Mouse (Mus musculus) heart, embryonic 13.5 days (tissue): ENCODE results near the gene Fam160b1. TPM values are rescaled to one million over a fixed set of nuclear protein-coding genes. Genes with fewer than 3 reads are reported as not detected.

ENCODE experiments used
- ATAC-seq: fragments of 200-750 bp; cut with Nextera tagmentation; 2 replicates; pipeline ENCODE4 v1.8.0; 2017; ENCODE audit warnings: moderate TSS enrichment; ENCODE audit not compliant: insufficient number of reproducible peaks, low FRiP score, low TSS enrichment; ENCODE audit errors: extremely low read depth
- H3K27ac ChIP-seq: fragments of 300-500 bp; sonication (generic); replicated peaks from 2 replicates; pipeline ENCODE4 v1.5.1; 2015; ENCODE audit warnings: moderate library complexity, mild to moderate bottlenecking, inconsistent platforms
- H3K27me3 ChIP-seq: fragments of 300-500 bp; sonication (generic); replicated peaks from 2 replicates; pipeline ENCODE4 v1.6.1; 2015; ENCODE audit warnings: mild to moderate bottlenecking, inconsistent platforms
- H3K36me3 ChIP-seq: fragments of 300-500 bp; sonication (generic); 2 replicates; pipeline ENCODE4 v1.6.1; 2015; ENCODE audit warnings: mild to moderate bottlenecking, inconsistent platforms
- H3K4me1 ChIP-seq: fragments of 300-500 bp; sonication (generic); 2 replicates; pipeline ENCODE4 v1.6.1; 2015; ENCODE audit warnings: inconsistent platforms
- H3K4me2 ChIP-seq: fragments of 300-500 bp; sonication (generic); 2 replicates; pipeline ENCODE4 v1.6.1; 2015; ENCODE audit warnings: inconsistent platforms, mild to moderate bottlenecking, moderate library complexity
- H3K4me3 ChIP-seq: fragments of 300-500 bp; sonication (generic); 2 replicates; pipeline ENCODE4 v1.5.1; 2015; ENCODE audit warnings: moderate library complexity, mild to moderate bottlenecking, inconsistent platforms
- H3K9ac ChIP-seq: fragments of 300-500 bp; sonication (generic); 2 replicates; pipeline ENCODE4 v1.6.1; 2015; ENCODE audit warnings: inconsistent platforms, mild to moderate bottlenecking, moderate library complexity
- H3K9me3 ChIP-seq: fragments of 300-500 bp; sonication (generic); 2 replicates; pipeline ENCODE4 v1.6.1; 2016; ENCODE audit warnings: inconsistent platforms
- WGBS: fragments of 180-500 bp; shearing (Covaris S2); methylation state at CpG from one replicate; pipeline ENCODE4 v1.1.7; 2015; ENCODE audit warnings: mixed read lengths; 5-methylcytosine and 5-hydroxymethylcytosine counted together
- polyA plus RNA-seq: library from polyadenylated mRNA; unstranded; fragments of >200 nt; fragmentation: Nextera tagmentation; extraction: Ambion mirVana; gene quantifications from 2 replicates; pipeline ENCODE4 v1.2.1, GENCODE M21; 2015

Gene Fam160b1
- polyA plus RNA-seq, 1 experiment from 2014 or later, result 9.9 TPM

DNA sequence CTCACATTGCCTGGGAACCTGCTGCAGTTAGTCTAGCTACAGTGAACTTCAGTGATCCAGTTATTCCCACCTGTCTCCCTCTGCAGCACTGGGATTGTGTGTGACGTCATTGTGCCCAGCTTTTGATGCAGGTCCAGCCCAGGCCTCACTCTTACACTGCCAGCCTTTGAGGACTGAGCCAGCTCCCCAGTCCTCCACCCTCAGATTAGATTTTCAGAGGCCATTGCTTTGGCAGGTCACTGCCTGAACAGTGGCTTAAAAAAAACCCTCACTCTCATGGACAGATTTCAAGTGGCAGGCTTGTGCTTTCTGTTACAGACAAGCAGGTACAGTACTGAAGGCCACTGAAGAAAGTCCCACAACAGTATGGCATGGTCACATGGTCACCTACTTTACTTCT, 15.8 kb upstream of the Fam160b1 start:
- Histone ChIP-seq H3K9me3 (peaks cover 23% of the 10 kb centered on the region; the same call in 1 of the 2 replicates), H3K4me3 (no peak overlapping the region), H3K9ac (no peak overlapping the region), H3K4me2 (no peak overlapping the region), H3K4me1 (peaks cover 12% of the 10 kb centered on the region), H3K27me3 (no peaks in the 10 kb centered on the region), H3K27ac (no peak overlapping the region), H3K36me3 (no peaks in the 10 kb centered on the region)
- ATAC-seq, result no peak
- WGBS, result 38% methylated on average over 1 of the region's 1 CpGs

DNA sequence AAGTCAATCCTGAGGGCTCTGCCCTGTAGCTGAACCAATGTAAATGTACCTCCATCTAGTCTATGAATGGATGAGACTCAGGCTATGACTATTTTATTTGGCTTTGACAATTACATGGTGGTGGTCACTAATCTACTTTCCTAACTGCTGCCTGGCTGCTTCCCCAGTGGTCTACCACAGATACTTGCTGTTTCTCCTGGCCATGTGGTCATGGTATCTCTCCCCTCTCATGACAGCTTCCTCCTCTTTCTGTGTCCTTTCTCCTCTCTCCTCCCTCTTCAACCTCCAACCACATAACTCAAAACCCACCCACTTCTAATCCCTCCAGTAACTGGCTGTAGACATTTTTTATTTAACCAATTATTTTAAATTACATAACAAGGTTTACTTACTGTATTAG, 11.4 kb upstream of the Fam160b1 start:
- Histone ChIP-seq H3K27me3 (no peaks in the 10 kb centered on the region), H3K4me3 (no peak overlapping the region), H3K36me3 (no peaks in the 10 kb centered on the region), H3K27ac (no peak overlapping the region), H3K9me3 (peaks cover 23% of the 10 kb centered on the region; the same call in 1 of the 2 replicates), H3K4me2 (no peak overlapping the region), H3K4me1 (no peaks in the 10 kb centered on the region), H3K9ac (no peak overlapping the region)
- ATAC-seq, result no peak

DNA sequence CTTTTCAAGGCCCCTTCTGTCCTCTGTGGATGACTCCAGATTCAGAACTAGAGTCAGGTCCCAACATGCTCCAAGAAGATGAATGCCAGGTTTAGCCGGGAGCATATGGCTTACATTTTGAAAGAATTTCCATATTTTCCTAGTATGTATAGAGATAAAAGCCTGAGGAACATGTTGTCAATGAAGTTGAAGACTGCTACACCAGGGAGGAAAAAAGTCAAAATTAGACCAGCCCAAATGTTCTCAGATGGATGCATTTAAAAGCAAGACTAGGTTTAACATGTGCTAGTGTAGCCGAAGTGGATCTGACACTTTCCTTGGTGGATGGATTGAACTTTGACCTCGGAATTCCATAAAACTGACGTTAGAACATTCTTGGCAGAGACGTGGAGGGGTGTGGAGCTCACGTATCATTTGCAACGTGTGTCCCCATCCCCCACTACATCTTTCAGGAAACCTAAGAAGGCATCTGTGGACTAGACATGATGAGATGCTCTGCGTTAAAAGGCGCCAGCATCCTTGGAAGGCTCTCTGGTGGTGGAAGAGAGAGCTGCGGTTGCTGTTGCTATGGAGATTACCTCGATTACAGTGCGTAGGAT, 8.0 kb upstream of the Fam160b1 start:
- no peak overlapping the region for H3K27ac ChIP-seq
- no peaks in the 10 kb centered on the region for H3K27me3 ChIP-seq
- H3K4me3 ChIP-seq, result no peak overlapping the region
- H3K36me3 ChIP-seq, result no peaks in the 10 kb centered on the region
- H3K4me2 ChIP-seq, result no peak overlapping the region
- H3K4me1 ChIP-seq, result peaks cover 20% of the 10 kb centered on the region
- peaks cover 10% of the 10 kb centered on the region; the same call in 1 of the 2 replicates for H3K9me3 ChIP-seq
- WGBS, result 76% methylated on average over 12 of the region's 12 CpGs
- H3K9ac ChIP-seq, result no peak overlapping the region
- ATAC-seq, result no peak

DNA sequence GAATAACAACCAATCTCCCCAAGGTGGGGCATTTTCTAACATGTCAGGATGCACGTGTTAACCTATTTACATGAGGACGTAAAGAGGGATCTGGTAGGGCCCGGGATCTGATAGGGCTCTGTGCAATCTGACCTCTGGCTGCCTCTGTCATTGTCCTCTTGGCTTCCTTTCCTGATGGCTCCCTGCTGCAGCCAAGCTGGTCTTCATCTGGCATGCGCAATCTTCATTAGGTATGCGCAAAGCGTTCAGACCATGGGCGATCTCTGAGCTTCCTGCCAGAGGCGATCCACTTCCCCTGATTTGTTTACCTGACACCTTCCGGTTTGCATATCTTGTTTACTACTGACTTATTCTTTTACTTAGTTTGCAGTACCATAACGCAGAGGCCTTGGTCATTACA, 7.3 kb upstream of the Fam160b1 start:
- ATAC-seq, result no peak
- WGBS, result 86% methylated on average over 10 of the region's 10 CpGs

DNA sequence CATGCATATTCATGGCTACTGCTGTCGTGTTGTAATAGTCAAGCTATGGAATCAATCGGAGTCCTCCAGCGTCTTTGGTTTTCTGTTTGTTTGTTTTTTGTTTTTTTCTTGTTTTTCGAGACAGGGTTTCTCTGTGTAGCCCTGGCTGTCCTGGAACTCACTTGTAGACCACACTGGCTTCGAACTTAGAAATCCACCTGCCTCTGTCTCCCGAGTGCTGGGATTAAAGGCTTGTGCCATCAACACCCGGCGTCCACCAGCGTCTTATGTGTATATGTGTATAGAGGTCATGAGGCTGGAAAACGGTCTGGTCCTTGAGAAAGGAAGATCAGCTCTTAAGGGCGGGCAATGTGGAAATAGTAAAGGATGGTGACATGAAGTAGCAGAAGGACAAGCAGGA, 6.4 kb upstream of the Fam160b1 start:
- no peak overlapping the region for H3K9ac ChIP-seq
- H3K4me2 ChIP-seq, result no peak overlapping the region
- H3K4me3 ChIP-seq, result no peak overlapping the region
- H3K9me3 ChIP-seq, result no peaks in the 10 kb centered on the region
- H3K4me1 ChIP-seq, result peaks cover 36% of the 10 kb centered on the region
- no peaks in the 10 kb centered on the region for H3K27me3 ChIP-seq
- no peak for ATAC-seq
- H3K27ac ChIP-seq, result no peak overlapping the region
- WGBS, result 93% methylated on average over 11 of the region's 11 CpGs
- H3K36me3 ChIP-seq, result no peaks in the 10 kb centered on the region

More for the DNA sequence above, 7.3 kb upstream of the Fam160b1 start:
- Histone ChIP-seq H3K36me3 (no peaks in the 10 kb centered on the region), H3K4me1 (peaks cover 28% of the 10 kb centered on the region), H3K4me2 (no peak overlapping the region), H3K27ac (no peak overlapping the region), H3K9me3 (0 out of 2 replicates have a peak, but pooled peaks cover 3% of the 10 kb centered on the region), H3K4me3 (no peak overlapping the region), H3K27me3 (no peaks in the 10 kb centered on the region), H3K9ac (no peak overlapping the region)

DNA sequence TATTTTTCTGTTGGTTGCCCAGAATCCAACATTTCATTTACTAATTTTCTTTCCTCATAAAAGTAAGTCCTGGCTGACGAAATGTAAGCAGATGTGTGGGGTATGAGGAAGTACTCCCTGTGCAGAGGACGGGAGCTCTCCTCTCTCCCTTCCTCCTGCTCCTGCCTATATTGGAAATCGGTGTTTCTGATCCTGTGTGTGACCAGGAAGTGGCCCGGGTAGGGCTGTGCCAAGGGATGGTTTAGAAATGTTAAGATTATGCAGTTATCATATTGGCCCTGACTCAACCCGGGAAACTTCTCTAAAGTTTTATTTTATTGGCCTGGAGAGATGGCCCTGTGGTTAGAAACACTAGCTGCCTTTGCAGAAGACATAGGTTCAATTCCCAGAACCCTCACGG, 5.8 kb upstream of the Fam160b1 start:
- H3K4me2 ChIP-seq, result no peak overlapping the region
- ATAC-seq, result no peak
- H3K4me1 ChIP-seq, result peaks cover 43% of the 10 kb centered on the region
- no peak overlapping the region for H3K4me3 ChIP-seq
- no peaks in the 10 kb centered on the region for H3K9me3 ChIP-seq
- no peak overlapping the region for H3K9ac ChIP-seq
- 73% methylated on average over 6 of the region's 6 CpGs for WGBS
- H3K36me3 ChIP-seq, result no peaks in the 10 kb centered on the region
- peak overlapping the region; percentile 77; the same call in 1 of the 2 replicates for H3K27ac ChIP-seq
- no peaks in the 10 kb centered on the region for H3K27me3 ChIP-seq

DNA sequence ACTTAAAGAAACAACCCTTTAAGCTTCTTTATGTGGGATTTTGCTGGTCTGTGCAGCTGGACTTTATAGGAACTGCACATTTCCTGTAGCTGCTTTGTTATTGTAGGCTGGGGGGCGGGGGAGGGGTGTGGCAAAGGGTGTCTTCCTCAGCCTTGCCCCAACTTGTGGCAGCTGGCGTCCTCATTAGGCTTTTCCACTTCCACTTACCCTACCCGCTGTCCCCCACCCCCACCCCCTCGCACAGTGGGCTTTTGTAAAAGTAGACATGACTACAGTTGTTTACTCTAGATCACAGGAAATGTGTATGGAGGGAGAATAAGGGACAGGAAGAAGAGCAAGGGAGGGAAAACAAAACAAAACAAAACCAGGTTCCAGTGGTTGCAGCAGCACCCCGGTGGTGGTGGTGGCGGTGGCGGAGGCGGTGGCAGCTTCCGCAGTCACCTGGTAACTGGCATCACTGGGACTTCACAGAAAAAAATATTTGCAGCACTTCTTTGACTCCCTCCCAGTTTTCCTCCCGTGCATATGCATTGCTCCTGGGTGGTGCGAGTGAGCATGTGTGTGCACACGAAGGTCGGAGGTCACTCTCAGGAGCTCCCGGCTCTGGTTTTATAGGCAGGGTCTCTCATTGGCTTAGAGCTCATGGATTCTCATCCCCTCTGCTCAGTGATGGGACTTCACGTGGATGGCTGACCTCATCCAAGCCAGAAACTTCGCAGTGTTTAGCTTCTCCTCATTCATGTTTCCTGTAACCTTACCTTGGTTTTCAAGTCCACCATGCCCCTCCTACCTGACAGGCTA, 4.8 kb upstream of the Fam160b1 start:
- WGBS, result 70% methylated on average over 16 of the region's 16 CpGs
- no peaks in the 10 kb centered on the region for H3K36me3 ChIP-seq
- H3K27ac ChIP-seq, result peak overlapping the region; percentile 77
- H3K4me1 ChIP-seq, result peaks cover 51% of the 10 kb centered on the region
- no peaks in the 10 kb centered on the region for H3K27me3 ChIP-seq
- H3K4me3 ChIP-seq, result no peak overlapping the region
- H3K9ac ChIP-seq, result no peak overlapping the region
- ATAC-seq, result no peak
- peak overlapping the region; percentile 27 for H3K4me2 ChIP-seq
- H3K9me3 ChIP-seq, result no peaks in the 10 kb centered on the region

DNA sequence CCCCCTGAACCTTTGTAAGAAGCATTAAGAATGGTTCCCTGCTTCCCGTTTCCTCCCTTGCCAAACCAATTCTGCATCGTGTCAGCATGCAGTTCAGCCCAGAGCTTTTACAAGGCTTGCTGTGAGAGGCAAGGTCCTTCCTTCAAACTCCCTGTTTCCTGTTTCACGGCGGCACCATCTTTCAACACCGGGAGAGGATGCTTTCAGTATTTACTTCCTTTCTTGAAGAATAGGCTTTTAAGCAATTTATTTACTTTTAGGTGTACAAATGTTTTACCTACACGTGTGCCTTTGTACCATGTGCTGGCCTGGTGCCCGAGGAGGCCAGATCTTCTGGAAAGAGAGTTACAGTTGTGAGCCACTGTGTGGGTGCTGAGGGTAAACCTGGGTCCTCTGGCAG, 4.2 kb upstream of the Fam160b1 start:
- H3K4me2 ChIP-seq, result no peak overlapping the region
- no peak overlapping the region for H3K9ac ChIP-seq
- no peaks in the 10 kb centered on the region for H3K36me3 ChIP-seq
- peak overlapping the region; percentile 77 for H3K27ac ChIP-seq
- H3K27me3 ChIP-seq, result no peaks in the 10 kb centered on the region
- H3K9me3 ChIP-seq, result no peaks in the 10 kb centered on the region
- 65% methylated on average over 7 of the region's 7 CpGs for WGBS
- no peak for ATAC-seq
- H3K4me3 ChIP-seq, result no peak overlapping the region
- H3K4me1 ChIP-seq, result peaks cover 51% of the 10 kb centered on the region

DNA sequence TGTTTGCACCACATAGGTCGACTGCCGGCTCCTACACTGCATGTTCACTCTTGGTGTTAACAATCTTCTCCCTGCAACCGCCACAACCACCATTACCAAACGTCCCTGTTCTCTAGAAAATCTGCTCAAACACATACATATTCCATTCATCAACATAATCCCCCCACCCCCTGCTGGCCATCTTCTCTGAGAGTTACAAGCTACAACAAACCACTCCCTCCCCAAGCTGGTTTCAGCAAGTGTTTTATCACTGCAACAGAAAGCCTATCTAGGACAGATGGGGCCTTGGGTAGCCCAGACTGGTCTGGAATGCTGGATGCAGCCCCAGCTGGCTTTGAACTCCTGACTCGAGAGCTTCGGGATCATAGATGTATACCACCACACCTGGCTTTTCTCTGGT, 3.2 kb upstream of the Fam160b1 start:
- no peak overlapping the region for H3K9ac ChIP-seq
- no peak for ATAC-seq
- no peaks in the 10 kb centered on the region for H3K9me3 ChIP-seq
- H3K4me1 ChIP-seq, result peaks cover 53% of the 10 kb centered on the region
- H3K4me3 ChIP-seq, result no peak overlapping the region
- H3K4me2 ChIP-seq, result no peak overlapping the region
- no peaks in the 10 kb centered on the region for H3K36me3 ChIP-seq
- H3K27ac ChIP-seq, result no peak overlapping the region
- H3K27me3 ChIP-seq, result no peaks in the 10 kb centered on the region
- WGBS, result 79% methylated on average over 6 of the region's 6 CpGs

DNA sequence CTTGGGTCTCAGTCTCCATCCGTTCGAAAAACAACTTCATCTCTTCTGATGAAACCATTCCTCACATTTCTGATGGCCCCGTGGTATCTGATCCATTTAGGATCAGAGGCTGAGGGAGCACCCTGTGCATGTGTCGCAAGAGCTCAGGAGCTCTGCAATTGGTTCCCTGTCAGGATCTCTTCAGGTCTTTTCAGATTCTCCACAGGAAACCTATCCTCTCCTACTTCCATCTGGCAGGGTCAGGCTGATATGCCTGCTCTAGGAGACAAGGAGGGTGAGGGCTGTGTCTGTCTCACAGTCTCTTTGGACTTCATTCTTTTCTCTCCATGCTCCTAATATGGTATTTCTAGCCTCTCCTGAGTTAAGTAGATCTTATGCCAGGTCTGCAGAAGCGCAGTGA, 2.7 kb upstream of the Fam160b1 start:
- WGBS, result 82% methylated on average over 5 of the region's 5 CpGs
- no peaks in the 10 kb centered on the region for H3K9me3 ChIP-seq
- no peak for ATAC-seq
- peak overlapping the region; percentile 10; the same call in 1 of the 2 replicates for H3K4me3 ChIP-seq
- H3K36me3 ChIP-seq, result no peaks in the 10 kb centered on the region
- H3K4me1 ChIP-seq, result peaks cover 59% of the 10 kb centered on the region
- H3K4me2 ChIP-seq, result peak overlapping the region; percentile 83
- H3K27ac ChIP-seq, result peak overlapping the region; percentile 53
- H3K9ac ChIP-seq, result peak overlapping the region; percentile 53
- H3K27me3 ChIP-seq, result no peaks in the 10 kb centered on the region

DNA sequence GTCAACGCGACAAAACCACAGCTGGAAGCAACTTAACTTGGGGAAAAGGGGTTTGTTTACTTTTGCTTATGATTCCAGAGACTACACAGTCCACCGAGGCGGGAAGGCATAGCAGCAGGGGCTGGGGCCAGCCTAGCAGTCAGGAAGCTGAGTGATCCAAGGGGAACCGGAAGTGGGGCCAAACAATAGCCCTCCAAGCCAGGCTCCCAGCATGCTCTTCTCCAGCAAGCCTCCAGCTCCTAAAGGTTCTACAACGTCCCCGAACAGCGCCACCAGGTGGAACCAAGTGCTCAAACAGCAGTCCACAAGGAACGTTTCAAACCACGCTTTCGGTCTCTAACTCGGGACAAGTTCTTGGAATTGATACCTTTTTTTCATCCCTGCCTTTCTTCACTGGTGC, 2.2 kb upstream of the Fam160b1 start:
- Histone ChIP-seq H3K9me3 (no peaks in the 10 kb centered on the region), H3K27me3 (no peaks in the 10 kb centered on the region), H3K27ac (peak overlapping the region; percentile 53), H3K9ac (peak overlapping the region; percentile 53), H3K4me2 (peak overlapping the region; percentile 83), H3K36me3 (no peaks in the 10 kb centered on the region), H3K4me3 (peak overlapping the region; percentile 10; the same call in 1 of the 2 replicates), H3K4me1 (peaks cover 64% of the 10 kb centered on the region)
- 68% methylated on average over 12 of the region's 12 CpGs for WGBS
- no peak for ATAC-seq
